Mouse (Mus musculus) kidney, embryonic 14.5 days (tissue): ENCODE results near the gene Mier3. TPM values are rescaled to one million over a fixed set of nuclear protein-coding genes. Genes with fewer than 3 reads are reported as not detected.
"Not testable (repeated sequence)": the region's sequence is repeated elsewhere in the genome, so short reads cannot be mapped to it uniquely, and the experiment has no call there.

Experiments
- ATAC-seq: fragments of 200-750 bp; cut with Nextera tagmentation; 2 replicates; pipeline ENCODE4 v1.8.0; 2017; ENCODE audit warnings: moderate number of reproducible peaks, mild to moderate bottlenecking, moderate TSS enrichment, moderate library complexity; ENCODE audit not compliant: low FRiP score, low TSS enrichment
- H3K27ac ChIP-seq: fragments of 300-500 bp; sonication (generic); 2 replicates; pipeline ENCODE4 v1.5.1; 2014; ENCODE audit warnings: low read depth, mild to moderate bottlenecking, low read length, moderate library complexity, mixed read lengths
- H3K27me3 ChIP-seq: fragments of 300-500 bp; sonication (generic); 2 replicates; pipeline ENCODE4 v1.6.1; 2014; ENCODE audit warnings: mild to moderate bottlenecking, low read length; ENCODE audit not compliant: control insufficient read depth, insufficient read depth
- H3K36me3 ChIP-seq: fragments of 300-500 bp; sonication (generic); 2 replicates; pipeline ENCODE4 v1.6.1; 2014; ENCODE audit warnings: low read length, mixed read lengths; ENCODE audit not compliant: control insufficient read depth, insufficient read depth
- H3K4me1 ChIP-seq: fragments of 300-500 bp; sonication (generic); 2 replicates; pipeline ENCODE4 v1.6.1; 2014; ENCODE audit warnings: low read length, mixed read lengths; ENCODE audit not compliant: control insufficient read depth, insufficient read depth
- H3K4me2 ChIP-seq: fragments of 300-500 bp; sonication (generic); replicated peaks from 2 replicates; pipeline ENCODE4 v1.6.1; 2014; ENCODE audit warnings: low read depth, mild to moderate bottlenecking, low read length
- H3K4me3 ChIP-seq: fragments of 300-500 bp; sonication (generic); 2 replicates; pipeline ENCODE4 v1.5.1; 2014; ENCODE audit warnings: mild to moderate bottlenecking, low read length
- H3K9ac ChIP-seq: fragments of 300-500 bp; sonication (generic); 2 replicates; pipeline ENCODE4 v1.6.1; 2014; ENCODE audit warnings: low read depth, mild to moderate bottlenecking, low read length, moderate library complexity
- H3K9me3 ChIP-seq: fragments of 300-500 bp; sonication (generic); 2 replicates; pipeline ENCODE4 v1.6.1; 2016; ENCODE audit warnings: low read length; ENCODE audit not compliant: control insufficient read depth
- WGBS: fragments of 180-500 bp; shearing (Covaris S2); extraction: QIAGEN DNeasy Blood & Tissue Kit; methylation state at CpG from one replicate; pipeline ENCODE4 v1.1.7; 2014; 5-methylcytosine and 5-hydroxymethylcytosine counted together
- polyA plus RNA-seq: library from polyadenylated mRNA; unstranded; fragments of >200 nt; fragmentation: Nextera tagmentation; extraction: Ambion mirVana; gene quantifications from 2 replicates; pipeline ENCODE4 v1.2.1, GENCODE M21; 2014

Gene Mier3
- polyA plus RNA-seq, 1 experiment from 2014 or later, result 28.7 TPM

DNA sequence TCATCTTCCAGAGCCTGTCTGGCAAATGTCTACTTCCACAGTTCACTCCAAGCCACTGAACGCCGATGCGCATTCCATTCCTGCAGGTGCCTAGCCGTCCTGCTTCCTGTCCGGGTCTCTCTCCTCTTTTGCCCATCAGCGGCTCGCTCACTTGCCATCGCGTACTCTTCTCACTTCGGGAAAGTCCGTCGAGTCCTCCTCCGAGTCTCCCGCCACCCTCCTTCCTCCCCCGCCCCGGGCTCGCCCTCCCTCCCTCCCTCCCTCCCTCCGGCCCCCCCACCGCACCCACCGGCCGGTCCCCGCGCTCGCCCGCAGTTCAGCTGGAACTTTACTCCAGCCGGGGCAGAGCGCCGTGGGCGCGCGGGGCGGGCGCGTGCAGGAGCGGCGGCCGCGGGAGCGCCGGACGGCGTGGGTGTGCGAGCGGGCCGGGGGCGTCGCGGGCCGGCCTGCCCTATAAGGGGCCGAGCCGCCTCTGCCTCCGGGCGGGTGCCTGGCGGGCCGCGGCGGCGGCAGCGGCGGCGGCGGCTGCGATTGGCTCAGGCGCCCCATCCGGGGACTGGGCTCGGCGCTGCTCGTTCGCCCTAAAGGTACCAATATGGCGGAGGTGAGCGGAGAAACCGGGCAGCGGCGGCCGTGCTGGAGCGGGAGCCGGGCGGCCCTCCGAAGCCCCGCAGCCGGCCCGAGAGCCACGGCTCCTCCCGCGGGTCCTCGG is 5.1 kb downstream of the Mier3 start:
- Histone ChIP-seq H3K4me3 (peak overlapping the region; percentile 90), H3K27ac (peak overlapping the region; percentile 94), H3K27me3 (no peaks in the 10 kb centered on the region), H3K36me3 (peaks cover 4% of the 10 kb centered on the region; the same call in 1 of the 2 replicates), H3K4me2 (peak overlapping the region; percentile 87), H3K9ac (peak overlapping the region; percentile 98), H3K9me3 (no peaks in the 10 kb centered on the region), H3K4me1 (0 out of 2 replicates have a peak, but pooled peaks cover 8% of the 10 kb centered on the region)
- under 1% methylated on average over 31 of the region's 86 CpGs for WGBS
- ATAC-seq, result peak; percentile 94

DNA sequence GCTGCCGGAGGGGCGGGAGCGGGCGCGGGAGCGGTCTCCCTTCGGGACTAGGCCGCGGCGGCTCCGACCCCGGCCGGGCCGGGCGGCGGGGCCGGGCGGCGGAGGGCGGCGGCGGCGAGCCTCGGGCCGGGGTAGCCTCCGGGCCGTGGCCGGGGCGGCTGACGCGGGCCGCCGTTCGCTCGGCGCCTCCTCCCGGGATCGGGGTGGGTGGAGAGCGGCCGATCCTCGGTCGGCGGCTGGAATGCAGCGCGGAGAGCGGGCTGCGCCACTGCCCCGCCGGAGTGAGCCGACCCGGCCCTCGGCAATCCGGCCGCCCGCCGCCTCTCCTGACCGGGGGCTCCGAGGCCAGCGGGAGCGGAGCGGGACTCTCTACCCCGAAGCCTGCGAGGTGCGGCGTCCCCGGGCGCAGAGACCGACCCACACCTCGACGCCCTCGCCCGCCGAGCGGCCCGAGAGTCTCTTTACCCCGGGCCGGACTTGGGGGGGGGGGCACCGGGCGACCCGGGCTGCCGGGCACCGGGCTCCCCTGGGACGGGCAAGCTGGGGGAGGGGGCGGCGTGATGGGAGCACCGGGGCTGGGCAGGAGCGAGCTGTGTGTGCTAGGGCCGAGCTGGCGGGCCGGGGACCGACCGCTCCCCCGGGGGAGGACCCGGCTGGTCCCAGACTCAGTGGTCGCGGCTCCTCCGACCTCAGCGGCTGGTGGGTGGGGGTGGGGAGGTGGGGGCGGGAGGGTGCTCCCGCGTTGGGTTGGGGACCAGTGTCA is 5.9 kb downstream of the Mier3 start:
- peak overlapping the region; percentile 90 for H3K4me3 ChIP-seq
- peak overlapping the region; percentile 94 for H3K27ac ChIP-seq
- H3K4me2 ChIP-seq, result peak overlapping the region; percentile 87
- no peaks in the 10 kb centered on the region for H3K9me3 ChIP-seq
- 0% methylated on average over 47 of the region's 101 CpGs for WGBS
- 0 out of 2 replicates have a peak, but pooled peaks cover 8% of the 10 kb centered on the region for H3K4me1 ChIP-seq
- H3K36me3 ChIP-seq, result peaks cover 11% of the 10 kb centered on the region
- H3K9ac ChIP-seq, result peak overlapping the region; percentile 98
- no peaks in the 10 kb centered on the region for H3K27me3 ChIP-seq
- peak; percentile 65 for ATAC-seq

DNA sequence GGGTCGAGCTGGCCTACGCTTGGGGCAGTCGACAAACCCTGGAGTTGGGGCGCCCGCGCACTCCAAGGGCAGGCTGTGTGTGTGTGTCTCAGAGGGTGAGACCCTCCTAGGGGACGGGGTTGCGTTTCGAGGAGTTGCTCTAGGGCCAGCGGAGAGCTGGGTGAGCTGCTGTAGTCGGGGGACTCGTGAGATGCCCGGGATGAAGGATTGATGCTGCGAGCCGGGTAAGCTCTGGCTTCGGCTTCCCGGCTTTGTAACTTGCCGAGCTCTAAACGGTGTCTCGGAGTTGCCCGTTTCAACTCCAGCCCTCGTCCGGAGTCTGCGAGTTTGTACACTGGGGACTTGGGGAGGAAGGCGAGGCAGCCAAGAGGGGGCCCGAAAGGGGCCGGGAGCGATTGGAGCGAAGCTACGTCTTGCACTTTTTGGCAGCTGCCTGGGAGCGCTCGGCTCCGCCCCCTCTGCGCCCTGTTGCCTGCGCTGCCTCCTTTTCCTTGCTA is 6.6 kb downstream of the Mier3 start:
- peak overlapping the region; percentile 94 for H3K27ac ChIP-seq
- peak overlapping the region; percentile 98 for H3K9ac ChIP-seq
- under 1% methylated on average over 35 of the region's 35 CpGs for WGBS
- no peaks in the 10 kb centered on the region for H3K9me3 ChIP-seq
- H3K4me1 ChIP-seq, result 0 out of 2 replicates have a peak, but pooled peaks cover 8% of the 10 kb centered on the region
- peak overlapping the region; percentile 87 for H3K4me2 ChIP-seq
- no peaks in the 10 kb centered on the region for H3K27me3 ChIP-seq
- H3K4me3 ChIP-seq, result peak overlapping the region; percentile 90
- peak; percentile 61 for ATAC-seq
- H3K36me3 ChIP-seq, result peaks cover 17% of the 10 kb centered on the region

DNA sequence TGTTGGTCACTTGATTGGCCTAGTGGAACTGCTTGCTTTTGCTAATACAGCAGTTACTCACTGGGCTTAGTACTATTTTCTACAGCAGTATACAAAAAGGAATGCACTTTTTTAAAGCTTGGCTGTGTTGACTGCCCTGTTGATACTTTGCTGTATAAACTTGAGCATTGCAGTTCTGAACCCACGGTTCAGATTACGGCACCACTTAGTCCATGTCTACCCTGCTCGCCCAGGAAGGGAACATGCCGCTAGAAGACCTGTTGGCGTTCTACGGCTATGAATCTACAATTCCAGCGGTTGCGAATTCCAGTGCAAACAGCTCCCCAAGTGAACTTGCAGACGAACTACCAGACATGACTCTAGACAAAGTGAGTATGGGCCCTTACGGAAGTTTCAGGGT is 22.6 kb downstream of the Mier3 start:
- Histone ChIP-seq H3K36me3 (peaks cover 65% of the 10 kb centered on the region), H3K4me2 (no peak overlapping the region), H3K4me1 (no peaks in the 10 kb centered on the region), H3K27ac (no peak overlapping the region), H3K9ac (no peak overlapping the region), H3K27me3 (no peaks in the 10 kb centered on the region), H3K9me3 (no peaks in the 10 kb centered on the region), H3K4me3 (no peak overlapping the region)
- no peak for ATAC-seq
- WGBS, result 93% methylated on average over 10 of the region's 10 CpGs

DNA sequence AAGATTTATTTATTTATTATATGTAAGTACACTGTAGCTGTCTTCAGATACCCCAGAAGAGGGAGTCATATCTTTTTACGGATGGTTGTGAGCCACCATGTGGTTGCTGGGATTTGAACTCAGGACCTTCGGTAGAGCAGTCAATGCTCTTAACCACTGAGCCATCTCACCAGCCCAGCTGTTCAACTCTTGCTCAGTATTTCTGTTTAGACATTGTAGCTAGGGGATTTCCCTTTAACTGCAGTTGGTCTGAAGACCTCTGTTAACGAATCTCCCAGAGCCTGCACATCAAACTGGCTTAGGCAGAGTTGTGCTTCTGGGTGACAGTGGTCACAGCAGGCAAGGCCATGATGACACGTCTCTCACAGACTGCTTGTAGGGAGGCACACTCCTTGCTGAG is 23.2 kb downstream of the Mier3 start:
- not testable (repeated sequence) for ATAC-seq, H3K9ac ChIP-seq, H3K4me3 ChIP-seq, H3K9me3 ChIP-seq, H3K27ac ChIP-seq, H3K4me1 ChIP-seq, H3K4me2 ChIP-seq, H3K27me3 ChIP-seq
- H3K36me3 ChIP-seq, result peaks cover 70% of the 10 kb centered on the region
- 90% methylated on average over 4 of the region's 4 CpGs for WGBS

DNA sequence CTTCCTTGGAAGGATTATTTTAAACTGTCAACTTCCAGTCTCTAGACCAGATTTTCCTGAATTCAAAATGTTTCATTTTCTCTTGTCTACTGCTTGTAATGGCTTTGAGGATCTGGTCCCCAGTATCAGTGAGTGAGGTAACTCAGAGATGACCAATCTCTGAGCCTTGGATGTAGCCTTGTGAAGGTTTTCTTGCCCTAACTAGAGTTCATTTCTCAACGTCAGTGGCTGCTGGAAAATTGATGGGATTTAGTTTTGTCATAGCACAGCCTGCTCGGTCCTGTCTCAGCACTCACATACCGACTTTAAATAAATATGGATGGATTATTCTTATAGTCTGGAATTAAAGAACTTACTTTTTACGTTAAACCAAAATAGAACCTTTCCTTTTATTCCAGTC is 29.8 kb downstream of the Mier3 start:
- Histone ChIP-seq H3K9me3 (no peaks in the 10 kb centered on the region), H3K4me1 (no peaks in the 10 kb centered on the region), H3K27ac (no peak overlapping the region), H3K4me3 (no peak overlapping the region), H3K9ac (no peak overlapping the region), H3K36me3 (peaks cover 97% of the 10 kb centered on the region), H3K27me3 (no peaks in the 10 kb centered on the region), H3K4me2 (no peak overlapping the region)
- 91% methylated on average over 4 of the region's 4 CpGs for WGBS
- ATAC-seq, result no peak

DNA sequence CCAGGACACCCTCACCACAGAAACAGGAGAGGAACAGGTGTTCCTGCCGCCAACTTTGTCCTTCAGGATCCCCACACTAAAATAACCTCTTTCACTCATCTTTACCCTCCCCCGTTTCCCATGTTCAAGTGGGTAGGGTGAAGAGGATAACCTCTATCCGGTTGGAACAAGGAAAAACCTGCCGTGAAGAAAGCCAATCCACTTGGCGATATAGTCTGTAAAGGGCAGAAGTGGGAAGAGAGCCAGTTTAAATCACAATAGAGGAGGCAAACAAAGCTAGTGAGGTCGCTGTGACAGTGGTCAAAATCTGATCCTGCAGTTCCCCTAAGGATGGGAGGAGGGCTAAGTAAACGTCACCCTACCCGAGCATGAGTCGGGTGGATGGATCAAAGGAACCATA is 38.9 kb downstream of the Mier3 start:
- Histone ChIP-seq H3K27ac (no peak overlapping the region), H3K4me1 (no peaks in the 10 kb centered on the region), H3K4me2 (no peak overlapping the region), H3K9me3 (no peaks in the 10 kb centered on the region), H3K4me3 (no peak overlapping the region), H3K36me3 (peaks cover 25% of the 10 kb centered on the region), H3K27me3 (no peaks in the 10 kb centered on the region), H3K9ac (no peak overlapping the region)
- ATAC-seq, result peak; percentile 26; the same call in 1 of the 2 replicates
- WGBS, result 35% methylated on average over 9 of the region's 9 CpGs

DNA sequence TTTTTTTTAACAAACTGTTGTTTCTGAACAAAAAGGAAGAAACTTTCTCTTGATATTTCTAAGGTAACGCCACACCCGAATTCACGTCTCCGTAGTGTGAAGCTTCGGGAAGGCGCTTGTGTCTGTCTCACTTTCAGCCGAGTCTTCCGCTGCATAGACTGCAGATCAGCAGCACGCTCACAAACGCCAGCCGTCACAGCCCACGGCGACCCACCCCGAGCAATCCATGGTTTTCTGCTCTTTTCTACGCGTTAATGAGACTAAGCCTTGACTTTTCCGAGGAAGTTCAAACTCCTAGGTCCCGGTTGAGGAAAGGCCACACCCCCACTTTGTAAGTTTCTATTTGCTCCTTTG is 44.0 kb downstream of the Mier3 start:
- Histone ChIP-seq H3K9me3 (peaks cover 11% of the 10 kb centered on the region; the same call in 1 of the 2 replicates), H3K4me3 (peak overlapping the region; percentile 63), H3K27ac (peak overlapping the region; percentile 59; the same call in 1 of the 2 replicates), H3K36me3 (no peaks in the 10 kb centered on the region), H3K27me3 (no peaks in the 10 kb centered on the region), H3K4me2 (peak overlapping the region; percentile 75), H3K9ac (peak overlapping the region; percentile 62), H3K4me1 (no peaks in the 10 kb centered on the region)
- under 1% methylated on average over 18 of the region's 18 CpGs for WGBS
- ATAC-seq, result no peak
